Mouse (Mus musculus) testis, adult 2 months (tissue): ENCODE measurements at regions not wholly inside any gene's neighbourhood (a gene's known extent, or its start where the extent isn't known, plus 50 kb on each side); places are given as distances from the start of the nearest gene placed in this dataset.

Experiments used
- CTCF ChIP-seq: fragments of 200-500 bp; IDR thresholded peaks from 2 replicates; pipeline ENCODE4 v1.5.1; 2012; ENCODE audit warnings: low read depth, mild to moderate bottlenecking, inconsistent platforms, low read length, moderate library complexity; ENCODE audit not compliant: control insufficient read depth, insufficient read depth, insufficient replicate concordance
- POLR2A ChIP-seq: fragments of 200-500 bp; IDR thresholded peaks from 2 replicates; pipeline ENCODE4 v1.6.1; 2012; ENCODE audit warnings: low read depth, mild to moderate bottlenecking, inconsistent platforms, low read length, moderate library complexity; ENCODE audit not compliant: control insufficient read depth

DNA sequence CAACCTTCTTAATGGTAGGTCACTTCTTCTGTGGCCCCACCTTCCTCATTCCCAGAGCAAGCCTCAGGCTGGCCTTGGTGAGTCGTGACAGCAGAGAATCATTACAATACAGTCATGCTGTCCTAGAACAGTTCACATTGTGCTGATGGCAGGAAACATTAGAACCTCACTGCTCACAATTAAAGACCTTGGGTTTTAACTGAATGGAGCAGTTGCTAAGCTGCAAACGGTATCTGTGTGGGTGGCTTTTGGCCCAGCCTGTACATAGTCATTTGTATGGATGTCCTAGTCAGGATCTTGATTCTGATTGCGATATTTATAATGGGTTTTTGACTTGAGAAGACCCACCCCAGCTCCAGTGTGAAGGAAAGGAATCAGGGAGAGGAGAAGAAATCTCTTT is 336.1 kb upstream of the Plxna2 start:
- TF ChIP-seq CTCF (no peak), POLR2A (no peak)
